Mouse (Mus musculus) embryonic fibroblast, embryonic 13.5 days (primary cell): ENCODE data around the gene Hoxc4.

Experiments
- CTCF ChIP-seq: IDR thresholded peaks from 2 replicates; pipeline ENCODE4 v1.5.1; 2011; ENCODE audit warnings: mild to moderate bottlenecking, control low read depth, low read length, moderate library complexity, borderline replicate concordance; ENCODE audit not compliant: insufficient read depth
- POLR2A ChIP-seq: IDR thresholded peaks from 2 replicates; pipeline ENCODE4 v1.6.1; 2011; ENCODE audit warnings: low read depth, mild to moderate bottlenecking, control low read depth, low read length, moderate library complexity

GRCm38 (mm10) chr15:103038701-103039480 is 20.2 kb downstream of the Hoxc4 start:
- no peak for TF ChIP-seq POLR2A
- no peak for TF ChIP-seq CTCF
